Mouse (Mus musculus) testis, adult 2 months (tissue): ENCODE results near the gene Deup1.

ENCODE experiments used
- CTCF ChIP-seq: fragments of 200-500 bp; IDR thresholded peaks from 2 replicates; pipeline ENCODE4 v1.5.1; 2012; ENCODE audit warnings: low read depth, mild to moderate bottlenecking, inconsistent platforms, low read length, moderate library complexity; ENCODE audit not compliant: control insufficient read depth, insufficient read depth, insufficient replicate concordance
- POLR2A ChIP-seq: fragments of 200-500 bp; IDR thresholded peaks from 2 replicates; pipeline ENCODE4 v1.6.1; 2012; ENCODE audit warnings: low read depth, mild to moderate bottlenecking, inconsistent platforms, low read length, moderate library complexity; ENCODE audit not compliant: control insufficient read depth

- TF ChIP-seq CTCF (no peak), POLR2A (no peak)
Observed at GRCm38 (mm10) chr9:15582026-15582425, 45.7 kb downstream of the Deup1 start.
